Mouse (Mus musculus) layer of hippocampus, adult 18-20 months (tissue): ENCODE results near the gene Hoxa11. TPM values are rescaled to one million over a fixed set of nuclear protein-coding genes. Genes with fewer than 3 reads are reported as not detected.

Source experiments
- DNase-seq, 2 experiments: peaks; one replicate each; pipeline ENCODE4 v3.0.0; 2022; ENCODE audit warnings: low spot score in 2 of 2
- total RNA-seq, 2 experiments: library from RNA; stranded (reverse); gene quantifications; 2 replicates each; pipeline ENCODE4 v1.2.3; 2021

Gene Hoxa11
- total RNA-seq, 2 experiments from 2014 or later = not detected

DNA sequence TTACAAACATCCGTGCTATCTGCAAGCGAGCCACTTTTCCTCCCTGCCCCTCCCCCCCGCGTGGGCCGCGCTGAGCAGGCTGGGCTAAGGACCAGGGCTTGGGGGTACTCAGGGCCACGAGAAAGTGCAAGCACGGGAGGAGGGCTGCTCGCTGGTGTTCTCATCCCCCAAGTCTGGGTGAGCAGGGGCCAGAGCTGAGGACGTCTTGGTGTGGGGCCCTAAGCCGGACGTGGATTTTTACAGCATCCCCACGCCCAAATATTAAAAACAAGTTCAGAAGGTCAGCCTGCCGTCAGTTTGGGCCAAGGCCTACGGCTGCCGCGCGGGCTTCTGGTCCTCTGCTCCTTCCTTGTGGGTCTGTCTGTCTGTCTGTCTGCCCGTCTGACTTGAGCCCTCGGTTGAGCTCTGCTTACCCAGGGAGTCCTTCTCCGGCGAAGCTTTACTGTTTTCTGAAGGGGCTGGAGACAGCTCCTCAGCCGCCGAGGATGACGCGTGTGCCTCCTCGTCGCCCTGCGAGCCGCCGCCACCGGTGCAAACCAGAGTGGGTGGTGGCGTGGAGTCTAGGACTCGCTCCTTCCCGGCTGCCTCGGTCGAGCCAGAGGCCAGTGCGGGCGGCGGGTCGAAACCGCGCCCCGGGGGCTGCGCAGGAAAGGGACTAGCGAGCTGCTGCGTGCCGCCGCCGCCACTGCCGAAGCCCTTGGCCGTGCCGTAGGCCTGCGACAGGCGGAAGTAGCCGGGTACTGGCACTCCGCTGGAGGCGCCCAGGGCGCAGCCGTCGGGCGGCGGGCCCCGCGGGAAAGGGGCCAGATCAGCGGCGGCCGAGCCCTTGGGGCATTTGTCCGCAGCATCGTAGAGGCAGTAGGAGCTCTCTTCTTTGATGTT, 11.8 kb downstream of the Hoxa11 start:
- no peak for DNase-seq

GRCm38 (mm10) chr6:52232984-52233545, 12.5 kb downstream of the Hoxa11 start:
- no peak for DNase-seq

GRCm38 (mm10) chr6:52232568-52232965, 13.0 kb downstream of the Hoxa11 start:
- no peak for DNase-seq

- DNase-seq = no peak
Observed at GRCm38 (mm10) chr6:52231885-52232567, 13.6 kb downstream of the Hoxa11 start.

GRCm38 (mm10) chr6:52230516-52231165, 15.0 kb downstream of the Hoxa11 start, which contains the start of gene Hoxa9:
Hoxa9 (minus strand) TSS chr6:52231089.
- no peak for DNase-seq

GRCm38 (mm10) chr6:52229558-52230416, 15.8 kb downstream of the Hoxa11 start:
- no peak for DNase-seq

DNA sequence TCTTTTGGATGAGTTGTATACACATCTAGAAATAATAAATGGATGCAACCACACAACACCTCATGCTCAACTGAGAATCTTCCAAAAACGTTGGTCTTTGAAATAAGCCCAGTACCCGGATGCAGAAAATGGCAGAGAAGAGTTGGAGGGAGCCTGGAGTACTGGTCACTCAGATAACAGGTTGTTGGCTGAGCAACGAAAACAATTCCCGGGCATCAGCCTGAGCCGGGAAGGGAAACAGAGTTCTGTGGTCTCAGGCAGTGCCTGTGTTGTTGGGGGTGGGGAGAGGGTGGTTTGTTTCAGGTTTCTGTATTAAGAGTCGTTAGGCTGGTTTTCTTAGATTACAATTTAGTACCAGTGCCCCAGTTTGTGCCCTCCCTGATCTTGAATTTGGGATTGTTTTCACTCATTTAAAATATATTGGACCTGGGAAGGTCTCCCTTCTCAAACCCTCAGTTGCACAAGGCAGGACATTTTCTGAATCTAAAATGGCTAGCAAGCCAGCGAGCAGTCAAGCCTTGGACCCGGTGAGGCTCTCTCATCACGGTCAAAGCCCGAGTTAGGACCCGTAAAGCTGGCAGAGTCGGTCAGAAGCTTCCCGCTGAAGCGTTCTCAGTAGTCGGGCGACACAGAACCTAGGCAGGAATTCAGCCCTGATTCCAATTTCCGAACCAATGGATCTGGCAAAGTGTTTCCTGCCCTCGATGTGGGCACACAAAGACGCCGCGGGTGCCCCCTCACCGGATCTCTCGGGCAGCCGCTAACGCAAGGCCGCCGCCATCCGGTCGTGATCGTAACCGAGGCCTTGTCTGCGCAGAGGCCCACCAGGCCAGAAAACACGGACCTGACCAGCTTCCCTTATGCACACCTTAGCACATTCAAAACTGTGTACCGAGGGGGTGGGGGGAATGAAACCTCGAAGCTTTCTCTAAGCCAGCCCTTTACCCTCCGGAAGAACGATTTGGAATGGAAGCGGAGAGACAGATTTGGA, 16.8 kb downstream of the Hoxa11 start:
- no peak for DNase-seq

- DNase-seq = no peak
Observed at GRCm38 (mm10) chr6:52227470-52228222, 18.0 kb downstream of the Hoxa11 start.

DNA sequence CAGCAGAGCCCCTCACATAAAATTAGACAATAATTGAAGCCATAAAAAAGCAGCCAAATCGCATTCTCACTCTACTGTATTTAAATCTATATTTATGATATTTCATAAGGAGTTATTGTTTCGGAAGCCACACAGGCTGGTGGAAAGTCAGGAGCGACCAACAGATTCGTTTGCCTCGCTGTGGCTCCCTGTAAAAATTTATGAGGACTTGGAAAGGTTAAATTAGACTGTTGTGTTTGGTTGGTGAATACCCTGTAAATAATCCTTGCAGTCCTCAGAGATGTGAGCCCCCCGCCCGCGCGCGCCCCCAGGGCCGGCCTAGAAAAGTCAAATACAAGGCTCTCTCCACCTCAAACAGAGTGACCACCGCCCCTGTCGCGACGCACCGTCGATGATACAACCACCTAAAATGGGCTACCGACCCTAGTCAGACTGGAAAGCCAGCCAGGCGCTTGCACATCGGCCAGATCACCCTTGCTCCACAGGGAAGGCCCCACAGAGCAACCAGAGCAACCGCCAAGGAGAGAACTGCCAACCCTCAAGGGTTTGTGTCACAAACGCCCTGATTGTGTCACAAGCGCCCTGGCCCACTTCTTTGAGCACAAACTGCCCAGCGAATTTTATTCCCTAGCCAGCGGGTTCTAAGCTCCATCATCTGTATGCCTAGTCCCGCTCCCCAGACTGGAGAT, 18.9 kb downstream of the Hoxa11 start:
- no peak for DNase-seq

DNA sequence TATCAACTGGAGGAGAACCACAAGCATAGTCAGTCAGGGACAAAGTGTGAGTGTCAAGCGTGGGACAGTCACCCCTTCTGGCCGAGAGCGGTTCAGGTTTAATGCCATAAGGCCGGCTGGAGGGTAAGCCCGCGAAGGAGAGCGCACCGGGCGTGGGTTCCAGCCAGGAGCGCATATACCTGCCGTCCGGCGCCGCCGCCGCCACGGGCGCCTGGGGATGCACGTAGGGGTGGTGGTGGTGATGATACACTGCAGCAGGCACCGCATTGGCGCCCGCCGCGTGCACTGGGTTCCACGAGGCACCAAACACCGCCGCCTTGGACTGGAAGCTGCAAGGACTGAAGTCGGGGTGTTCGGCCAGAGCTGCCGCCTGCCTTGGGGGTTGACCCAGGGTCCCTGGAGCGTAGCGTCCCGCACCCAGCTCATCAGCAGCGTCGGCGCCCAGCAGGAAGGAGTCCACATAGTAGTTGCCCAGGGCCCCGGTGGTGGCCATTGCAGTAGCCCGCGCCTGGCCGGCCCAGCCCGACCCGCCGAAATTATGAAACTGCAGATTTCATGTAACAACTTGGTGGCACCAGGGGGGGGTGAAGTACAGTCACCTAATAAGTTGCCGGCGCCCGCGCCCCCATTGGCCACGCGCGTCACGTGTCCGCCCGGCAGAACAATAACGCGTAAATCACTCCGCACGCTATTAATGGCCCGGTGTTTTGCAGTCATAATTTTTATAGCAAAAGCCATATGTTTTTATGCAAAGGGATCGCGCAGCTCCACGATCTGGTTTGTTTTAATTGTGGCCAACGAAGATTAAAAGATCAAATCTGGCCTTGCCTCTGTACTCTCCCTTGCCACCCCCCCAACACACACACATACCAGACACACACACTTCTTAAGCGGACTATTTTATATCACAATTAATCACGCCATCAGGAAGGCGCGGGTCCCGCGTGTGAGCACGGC, 19.7 kb downstream of the Hoxa11 start:
- DNase-seq = no peak

DNA sequence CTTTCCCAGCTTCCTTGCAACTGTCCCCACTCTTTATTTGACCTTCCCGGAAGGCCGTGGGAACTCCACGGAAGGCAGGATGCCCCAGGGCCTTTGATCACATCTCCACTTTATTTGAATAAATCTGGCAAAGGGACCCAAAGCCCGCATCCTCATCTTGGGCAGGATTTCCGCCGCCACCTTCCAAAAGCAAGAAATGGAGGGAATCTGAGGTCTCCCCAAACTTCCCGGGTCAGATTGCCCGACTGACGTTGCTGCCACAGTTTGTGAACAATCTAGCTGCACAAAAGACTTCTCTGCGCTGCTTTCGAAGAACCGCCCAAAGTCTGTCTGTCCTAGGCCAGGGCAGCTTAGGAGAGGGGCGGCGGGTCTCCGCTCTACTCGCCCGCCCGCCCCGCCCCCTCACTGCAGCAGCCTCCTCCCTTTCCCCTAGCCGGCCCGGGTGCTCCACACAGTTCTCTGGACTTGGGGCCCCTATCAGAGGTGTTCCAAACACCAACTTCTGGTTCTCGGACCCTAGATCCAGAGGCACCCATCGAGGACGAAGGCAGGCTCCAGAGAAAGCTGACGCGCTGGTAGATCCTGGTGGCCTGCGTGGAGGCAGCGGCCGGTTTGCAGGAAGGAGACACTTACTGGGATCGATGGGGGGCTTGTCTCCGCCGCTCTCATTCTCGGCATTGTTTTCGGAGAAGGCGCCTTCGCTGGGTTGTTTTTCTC, 20.6 kb downstream of the Hoxa11 start:
- DNase-seq = no peak

DNA sequence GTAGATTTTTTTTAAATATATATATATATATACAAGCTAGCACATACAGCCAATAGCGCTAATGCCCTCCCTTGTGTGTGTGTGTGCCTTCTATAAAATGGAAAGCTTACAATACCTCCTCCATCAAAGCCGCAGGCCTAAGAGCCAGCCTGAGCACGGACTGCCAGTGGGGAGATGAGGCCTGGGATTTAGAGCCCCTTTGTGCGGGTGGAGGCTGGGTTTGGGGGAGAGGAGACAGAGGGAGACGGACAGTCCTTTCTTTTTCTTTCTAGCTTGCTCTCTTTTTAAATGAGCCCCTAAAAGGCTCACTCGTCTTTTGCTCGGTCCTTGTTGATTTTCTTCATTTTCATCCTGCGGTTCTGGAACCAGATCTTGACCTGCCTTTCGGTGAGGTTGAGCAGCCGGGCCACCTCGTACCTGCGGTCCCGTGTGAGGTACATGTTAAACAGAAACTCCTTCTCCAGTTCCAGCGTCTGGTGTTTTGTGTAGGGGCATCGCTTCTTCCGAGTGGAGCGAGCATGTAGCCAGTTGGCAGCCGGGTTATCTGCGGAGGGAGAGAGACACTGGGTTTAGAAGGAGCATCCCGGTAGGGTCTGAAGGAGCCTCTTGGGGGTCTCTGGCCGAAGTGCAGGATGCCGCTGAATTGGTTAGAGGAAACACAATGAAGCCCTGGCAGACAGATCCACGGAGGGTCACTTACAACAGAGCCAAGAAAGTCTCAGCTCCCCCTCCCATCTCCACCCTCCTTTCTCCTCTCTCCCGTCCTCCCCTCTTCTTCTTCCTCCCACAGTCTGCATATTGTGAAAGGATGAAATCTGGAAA, 21.5 kb downstream of the Hoxa11 start:
- no peak for DNase-seq

GRCm38 (mm10) chr6:52222729-52223128, 22.9 kb downstream of the Hoxa11 start:
- DNase-seq = no peak

GRCm38 (mm10) chr6:52221993-52222685, 23.5 kb downstream of the Hoxa11 start:
- no peak for DNase-seq
